Mouse (Mus musculus) olfactory bulb, adult 2 months (tissue): ENCODE results near the gene Btc.

Experiments used
- CTCF ChIP-seq: fragments of 200-500 bp; IDR thresholded peaks from 2 replicates; pipeline ENCODE4 v1.5.1; 2012; ENCODE audit warnings: low read depth, mild to moderate bottlenecking, low read length, moderate library complexity; ENCODE audit not compliant: insufficient read depth
- POLR2A ChIP-seq: fragments of 200-500 bp; IDR thresholded peaks from 2 replicates; pipeline ENCODE4 v1.6.1; 2012; ENCODE audit warnings: mild to moderate bottlenecking, low read depth, low read length, moderate library complexity; ENCODE audit not compliant: insufficient read depth

GRCm38 (mm10) chr5:91413814-91414213, 11.0 kb upstream of the Btc start:
- TF ChIP-seq CTCF (no peak), POLR2A (no peak)
